Mouse (Mus musculus) embryonic facial prominence, embryonic 10.5 days (tissue): ENCODE measurements around the gene Hap1. TPM values are rescaled to one million over a fixed set of nuclear protein-coding genes. Genes with fewer than 3 reads are reported as not detected.

Experiments used
- DNase-seq: peaks from one replicate; pipeline ENCODE4 v3.0.0-alpha.2; 2017; ENCODE audit warnings: low spot score
- H3K27ac ChIP-seq: fragments of 300-500 bp; sonication (generic); replicated peaks from 2 replicates; pipeline ENCODE4 v1.5.1; 2016; ENCODE audit warnings: mild to moderate bottlenecking
- H3K27me3 ChIP-seq: fragments of 300-500 bp; sonication (generic); replicated peaks from 2 replicates; pipeline ENCODE4 v1.6.1; 2016; ENCODE audit warnings: low read depth, mild to moderate bottlenecking; ENCODE audit not compliant: poor library complexity, severe bottlenecking
- H3K36me3 ChIP-seq: fragments of 300-500 bp; sonication (generic); replicated peaks from 2 replicates; pipeline ENCODE4 v1.6.1; 2016; ENCODE audit warnings: mild to moderate bottlenecking, moderate library complexity
- H3K4me1 ChIP-seq: fragments of 300-500 bp; sonication (generic); 2 replicates; pipeline ENCODE4 v1.6.1; 2016
- H3K4me3 ChIP-seq: fragments of 300-500 bp; sonication (generic); 2 replicates; pipeline ENCODE4 v1.5.1; 2016; ENCODE audit warnings: mild to moderate bottlenecking, moderate library complexity
- H3K9me3 ChIP-seq: fragments of 300-500 bp; sonication (generic); 2 replicates; pipeline ENCODE4 v1.6.1; 2016; ENCODE audit warnings: mild to moderate bottlenecking
- WGBS: fragments of 180-500 bp; shearing (Covaris S2); methylation state at CpG from one replicate; pipeline ENCODE4 v1.1.7; 2016; 5-methylcytosine and 5-hydroxymethylcytosine counted together
- polyA plus RNA-seq: library from polyadenylated mRNA; unstranded; fragments of >200 nt; fragmentation: Nextera tagmentation; extraction: Ambion mirVana; gene quantifications from 2 replicates; pipeline ENCODE4 v1.2.1, GENCODE M21; 2016

Gene Hap1
- polyA plus RNA-seq, 1 experiment from 2014 or later, result 14.0 TPM

GRCm38 (mm10) chr11:100396886-100397599 lies 41.1 kb upstream of the Hap1 start:
- peaks cover 47% of the 10 kb centered on the region for H3K4me1 ChIP-seq
- H3K9me3 ChIP-seq, result no peaks in the 10 kb centered on the region
- peak; percentile 49 for DNase-seq
- H3K36me3 ChIP-seq, result 0 out of 2 replicates have a peak, but pooled peaks cover 4% of the 10 kb centered on the region
- H3K27me3 ChIP-seq, result peaks cover 29% of the 10 kb centered on the region
- peak overlapping the region; percentile 69 for H3K4me3 ChIP-seq
- H3K27ac ChIP-seq, result peak overlapping the region; percentile 86
- WGBS, result 3% methylated on average over 42 of the region's 42 CpGs

GRCm38 (mm10) chr11:100395861-100396631 lies 40.1 kb upstream of the Hap1 start:
- Histone ChIP-seq H3K27me3 (peaks cover 29% of the 10 kb centered on the region), H3K4me1 (peaks cover 49% of the 10 kb centered on the region), H3K27ac (peak overlapping the region; percentile 86; the same call in 1 of the 2 replicates), H3K36me3 (0 out of 2 replicates have a peak, but pooled peaks cover 4% of the 10 kb centered on the region), H3K9me3 (no peaks in the 10 kb centered on the region), H3K4me3 (peak overlapping the region; percentile 69)
- WGBS, result 30% methylated on average over 17 of the region's 17 CpGs
- DNase-seq, result peak; percentile 48

GRCm38 (mm10) chr11:100395200-100395599 lies 39.3 kb upstream of the Hap1 start:
- Histone ChIP-seq H3K4me1 (peaks cover 57% of the 10 kb centered on the region), H3K9me3 (no peaks in the 10 kb centered on the region), H3K27ac (0 out of 2 replicates have a peak overlapping the region, but pooled peaks have one; percentile 86), H3K27me3 (peaks cover 29% of the 10 kb centered on the region), H3K36me3 (0 out of 2 replicates have a peak, but pooled peaks cover 4% of the 10 kb centered on the region), H3K4me3 (peak overlapping the region; percentile 69)
- no peak for DNase-seq
- WGBS, result 26% methylated on average over 11 of the region's 11 CpGs

GRCm38 (mm10) chr11:100394353-100395074 lies 38.6 kb upstream of the Hap1 start:
- peaks cover 29% of the 10 kb centered on the region for H3K27me3 ChIP-seq
- no peaks in the 10 kb centered on the region for H3K9me3 ChIP-seq
- 81% methylated on average over 5 of the region's 5 CpGs for WGBS
- no peak overlapping the region for H3K4me3 ChIP-seq
- H3K36me3 ChIP-seq, result 0 out of 2 replicates have a peak, but pooled peaks cover 4% of the 10 kb centered on the region
- DNase-seq, result no peak
- no peak overlapping the region for H3K27ac ChIP-seq
- peaks cover 64% of the 10 kb centered on the region for H3K4me1 ChIP-seq

GRCm38 (mm10) chr11:100393733-100394132 lies 37.8 kb upstream of the Hap1 start:
- 80% methylated on average over 7 of the region's 7 CpGs for WGBS
- H3K27ac ChIP-seq, result no peak overlapping the region
- DNase-seq, result no peak
- H3K9me3 ChIP-seq, result no peaks in the 10 kb centered on the region
- peaks cover 29% of the 10 kb centered on the region for H3K27me3 ChIP-seq
- H3K4me3 ChIP-seq, result 0 out of 2 replicates have a peak overlapping the region, but pooled peaks have one; percentile 13
- 0 out of 2 replicates have a peak, but pooled peaks cover 4% of the 10 kb centered on the region for H3K36me3 ChIP-seq
- peaks cover 66% of the 10 kb centered on the region for H3K4me1 ChIP-seq

- 86% methylated on average over 5 of the region's 5 CpGs for WGBS
Measured at GRCm38 (mm10) chr11:100392958-100393357, 37.0 kb upstream of the Hap1 start.

GRCm38 (mm10) chr11:100391884-100392345 lies 36.0 kb upstream of the Hap1 start:
- H3K36me3 ChIP-seq, result 0 out of 2 replicates have a peak, but pooled peaks cover 4% of the 10 kb centered on the region
- H3K4me3 ChIP-seq, result no peak overlapping the region
- H3K4me1 ChIP-seq, result peaks cover 72% of the 10 kb centered on the region
- no peaks in the 10 kb centered on the region for H3K9me3 ChIP-seq
- 85% methylated on average over 7 of the region's 7 CpGs for WGBS
- H3K27me3 ChIP-seq, result peaks cover 25% of the 10 kb centered on the region
- no peak overlapping the region for H3K27ac ChIP-seq
- no peak for DNase-seq

More at GRCm38 (mm10) chr11:100392958-100393357, 37.0 kb upstream of the Hap1 start:
- H3K4me1 ChIP-seq, result peaks cover 71% of the 10 kb centered on the region
- H3K36me3 ChIP-seq, result 0 out of 2 replicates have a peak, but pooled peaks cover 4% of the 10 kb centered on the region
- no peak overlapping the region for H3K27ac ChIP-seq
- H3K4me3 ChIP-seq, result no peak overlapping the region
- peaks cover 29% of the 10 kb centered on the region for H3K27me3 ChIP-seq
- H3K9me3 ChIP-seq, result no peaks in the 10 kb centered on the region
- no peak for DNase-seq

- H3K4me1 ChIP-seq, result peaks cover 72% of the 10 kb centered on the region
- peaks cover 19% of the 10 kb centered on the region for H3K27me3 ChIP-seq
- DNase-seq, result no peak
- H3K27ac ChIP-seq, result 0 out of 2 replicates have a peak overlapping the region, but pooled peaks have one; percentile 35
- 71% methylated on average over 9 of the region's 9 CpGs for WGBS
- H3K4me3 ChIP-seq, result no peak overlapping the region
- H3K9me3 ChIP-seq, result no peaks in the 10 kb centered on the region
- 0 out of 2 replicates have a peak, but pooled peaks cover 4% of the 10 kb centered on the region for H3K36me3 ChIP-seq
Measured at GRCm38 (mm10) chr11:100391081-100391883, 35.4 kb upstream of the Hap1 start.

- Histone ChIP-seq H3K4me1 (peaks cover 62% of the 10 kb centered on the region), H3K27me3 (peaks cover 6% of the 10 kb centered on the region), H3K9me3 (no peaks in the 10 kb centered on the region), H3K36me3 (peaks cover 17% of the 10 kb centered on the region), H3K4me3 (no peak overlapping the region), H3K27ac (peak overlapping the region; percentile 16)
- 39% methylated on average over 8 of the region's 8 CpGs for WGBS
- no peak for DNase-seq
Measured at GRCm38 (mm10) chr11:100389931-100390445, 34.1 kb upstream of the Hap1 start.

GRCm38 (mm10) chr11:100388588-100388987 lies 32.7 kb upstream of the Hap1 start:
- WGBS, result 78% methylated on average over 6 of the region's 6 CpGs
- Histone ChIP-seq H3K27ac (peak overlapping the region; percentile 65; the same call in 1 of the 2 replicates), H3K4me1 (peaks cover 55% of the 10 kb centered on the region), H3K9me3 (no peaks in the 10 kb centered on the region), H3K36me3 (peaks cover 29% of the 10 kb centered on the region), H3K4me3 (no peak overlapping the region), H3K27me3 (0 out of 2 replicates have a peak, but pooled peaks cover 2% of the 10 kb centered on the region)
- DNase-seq, result no peak
